Mouse (Mus musculus) 3134 (cell line): ENCODE data around the gene Tfrc.
"Not testable (repeated sequence)": the region's sequence is repeated elsewhere in the genome, so short reads cannot be mapped to it uniquely, and the experiment has no call there.

Source experiments
- DNase-seq: peaks from one replicate; pipeline ENCODE4 v3.0.0-alpha.2; 2011; ENCODE audit warnings: low spot score; ENCODE audit not compliant: insufficient read length; ENCODE audit errors: extremely low read depth

The Tfrc gene

DNA sequence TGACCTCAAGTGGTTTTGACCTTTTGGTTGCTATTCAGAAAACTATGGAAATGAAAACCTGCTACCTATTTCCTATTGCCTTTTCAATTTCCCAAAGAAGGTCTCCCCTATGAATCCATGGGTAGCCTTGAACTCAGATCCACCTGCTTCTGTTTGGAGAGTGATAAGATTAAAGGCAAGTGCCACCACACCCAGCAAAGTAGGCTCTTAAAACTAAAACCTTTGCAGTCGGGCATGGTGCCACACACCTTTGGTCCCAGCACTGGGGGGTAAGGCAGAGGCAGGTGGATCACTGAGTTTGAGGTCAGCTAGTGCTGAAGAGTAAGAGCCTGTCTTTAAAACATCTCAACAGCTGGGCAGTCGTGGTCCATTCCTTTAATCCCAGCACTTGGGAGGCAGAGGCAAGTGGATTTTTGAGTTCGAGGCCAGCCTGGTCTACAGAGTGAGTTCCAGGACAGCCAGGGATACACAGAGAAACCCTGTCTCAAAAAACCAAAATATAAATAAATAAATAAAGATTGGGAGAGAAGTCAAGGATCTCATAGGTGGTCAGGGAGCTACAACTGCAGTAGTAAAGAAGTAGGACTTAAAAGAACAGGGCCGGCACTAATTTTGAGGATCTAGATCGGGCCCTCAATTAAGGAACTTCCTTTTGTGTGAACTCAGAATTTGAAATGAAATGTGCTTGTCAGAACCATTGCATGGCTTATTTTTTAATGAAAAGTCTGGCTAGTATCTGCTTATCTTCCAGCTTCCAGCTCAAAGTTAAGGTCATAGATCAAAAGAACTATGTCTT is 1.9 kb downstream of the Tfrc start:
- no peak for DNase-seq

GRCm38 (mm10) chr16:32612052-32612451 is 3.3 kb downstream of the Tfrc start:
- no peak for DNase-seq

DNA sequence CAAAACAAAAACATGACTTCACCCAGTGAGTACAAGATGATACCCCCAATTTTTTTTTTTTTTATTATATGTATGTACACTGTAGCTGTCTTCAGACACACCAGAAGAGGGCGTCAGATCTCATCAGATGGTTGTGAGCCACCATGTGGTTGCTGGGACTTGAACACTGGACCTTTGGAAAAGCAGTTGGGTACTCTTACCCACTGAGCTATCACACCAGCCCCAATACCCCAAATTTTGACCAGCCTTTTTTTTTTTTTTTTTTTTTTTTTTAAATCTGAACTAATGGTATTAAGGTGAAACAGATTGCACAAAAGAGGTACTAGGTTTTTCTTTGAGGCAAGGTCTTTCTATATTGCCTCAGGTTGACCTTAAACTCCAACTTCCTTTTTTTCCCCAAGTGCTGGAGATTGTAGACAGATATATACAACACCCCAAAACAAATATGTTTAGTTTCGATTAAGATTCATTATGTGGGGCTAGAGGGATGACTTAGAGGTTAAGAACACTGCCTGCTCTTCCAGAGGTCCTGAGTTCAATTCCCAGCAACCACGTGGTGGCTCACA is 4.6 kb downstream of the Tfrc start:
- DNase-seq, result no peak

DNA sequence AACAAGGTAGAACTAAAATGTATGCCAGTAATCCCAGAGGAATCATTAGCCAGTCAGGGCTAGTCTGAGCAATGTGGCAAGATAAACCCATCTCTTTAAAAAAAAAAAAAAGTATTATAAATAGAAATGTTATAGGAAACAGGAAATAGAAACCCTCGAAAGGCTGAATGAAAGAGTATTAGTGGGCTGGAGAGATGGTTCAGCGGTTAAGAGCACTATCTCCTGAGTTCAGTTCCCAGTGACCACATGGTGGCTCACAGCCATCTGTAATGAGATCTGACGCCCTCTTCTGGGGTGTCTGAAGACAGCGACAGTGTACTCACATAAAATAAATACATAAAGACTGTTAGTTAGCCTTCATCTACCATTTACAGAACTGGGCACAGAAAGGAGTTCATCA is 5.3 kb downstream of the Tfrc start:
- no peak for DNase-seq

DNA sequence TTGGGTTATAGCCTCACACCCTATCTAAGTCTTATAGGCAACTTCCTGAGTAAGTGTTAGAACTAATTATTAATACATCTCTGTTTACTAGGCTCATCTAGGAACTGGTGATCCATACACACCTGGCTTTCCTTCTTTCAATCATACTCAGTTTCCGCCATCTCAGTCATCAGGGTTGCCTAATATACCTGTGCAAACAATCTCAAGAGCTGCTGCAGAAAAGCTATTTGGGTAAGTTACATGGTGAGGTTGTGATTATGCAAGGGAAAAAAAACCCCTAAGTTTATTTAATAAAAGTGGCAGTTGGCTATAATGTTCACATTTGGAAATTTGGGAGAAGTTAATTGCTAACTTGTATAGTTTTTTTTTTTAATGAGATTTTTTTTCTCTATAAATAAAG is 10.2 kb downstream of the Tfrc start:
- DNase-seq, result no peak

- no peak for DNase-seq
Observed at GRCm38 (mm10) chr16:32628140-32628539, 19.4 kb downstream of the Tfrc start.

DNA sequence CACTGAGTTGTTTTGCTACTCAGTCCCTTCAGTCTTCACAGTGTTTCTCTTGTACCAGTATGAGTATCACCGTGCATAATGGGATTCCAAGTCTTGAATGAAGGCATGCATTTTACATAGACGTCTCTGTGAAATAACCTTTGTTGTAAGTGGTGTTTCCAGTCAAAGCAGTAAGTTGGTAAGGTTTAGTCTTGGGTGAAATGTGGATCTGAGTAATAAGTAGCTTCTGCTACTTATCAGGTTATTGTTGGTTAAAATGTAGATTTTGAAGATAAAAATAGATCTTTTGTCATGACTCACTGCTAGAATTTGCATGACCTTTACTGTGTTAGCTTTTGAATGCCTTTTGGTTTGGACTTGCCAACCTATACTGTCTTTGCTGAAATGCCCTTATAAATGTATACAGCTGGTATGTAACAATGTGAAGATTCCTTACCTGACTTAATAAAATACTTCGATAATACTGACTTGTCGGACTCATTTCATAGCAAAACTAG is 23.7 kb downstream of the Tfrc start:
- no peak for DNase-seq

DNA sequence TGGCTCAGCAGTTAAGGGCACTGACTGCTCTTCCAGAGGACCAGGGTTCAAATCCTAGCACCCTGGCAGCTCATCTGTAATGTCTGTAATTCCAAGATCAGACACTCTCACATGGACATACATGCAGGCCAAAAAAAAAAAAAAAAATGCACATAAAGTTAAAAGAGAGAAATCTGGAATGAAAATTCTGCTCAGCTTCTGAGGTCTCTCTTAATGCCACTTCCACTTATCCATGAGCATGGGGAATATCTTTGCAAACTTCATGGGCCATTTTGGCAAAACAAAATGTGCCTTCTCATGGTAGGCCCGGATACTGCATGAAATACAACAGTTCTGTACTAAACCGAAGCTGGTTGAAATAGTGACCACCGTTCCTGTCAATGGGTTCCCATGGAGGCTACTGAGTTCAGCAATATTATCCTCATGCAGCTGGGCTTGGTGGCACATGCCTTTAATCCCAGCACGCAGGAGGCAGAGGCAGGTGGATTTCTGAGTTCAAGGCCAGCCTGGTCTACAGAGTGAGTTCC is 24.8 kb downstream of the Tfrc start:
- DNase-seq, result no peak

- no peak for DNase-seq
Observed at GRCm38 (mm10) chr16:32634183-32634582, 25.5 kb downstream of the Tfrc start.

GRCm38 (mm10) chr16:32635314-32635713 is 26.6 kb downstream of the Tfrc start:
- no peak for DNase-seq

- DNase-seq, result no peak
Observed at GRCm38 (mm10) chr16:32636331-32636730, 27.6 kb downstream of the Tfrc start.

DNA sequence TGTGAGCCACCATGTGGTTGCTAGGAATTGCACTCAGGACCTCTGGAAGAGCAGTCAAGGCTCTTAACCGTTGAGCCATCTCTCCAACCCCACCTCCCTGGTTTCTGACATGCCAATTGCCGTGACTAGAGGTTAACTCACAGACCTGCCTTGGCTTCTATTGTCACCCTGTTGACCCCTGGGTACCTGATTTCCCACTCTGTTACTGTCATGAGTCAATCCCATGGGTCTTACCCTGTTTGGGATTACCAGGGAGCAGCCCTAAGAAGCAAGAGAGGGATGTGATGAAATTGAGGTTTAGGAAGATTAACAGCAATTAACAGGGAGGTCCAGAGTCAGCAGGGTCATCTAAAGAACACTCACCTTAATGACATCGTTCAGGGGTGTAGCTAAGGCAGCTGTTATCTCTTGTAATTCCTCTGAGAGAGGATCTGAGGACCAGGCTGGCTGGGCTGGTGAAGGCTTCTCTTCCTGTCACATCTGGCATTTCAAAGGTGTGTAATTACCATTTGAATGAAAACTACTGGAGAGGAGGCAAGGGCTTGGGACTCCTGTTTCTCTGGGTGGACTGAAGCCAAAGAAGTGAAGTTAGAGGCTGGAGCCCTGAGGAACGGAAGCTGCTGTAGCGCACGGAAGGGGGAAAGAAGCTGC is 28.3 kb downstream of the Tfrc start:
- DNase-seq, result no peak

DNA sequence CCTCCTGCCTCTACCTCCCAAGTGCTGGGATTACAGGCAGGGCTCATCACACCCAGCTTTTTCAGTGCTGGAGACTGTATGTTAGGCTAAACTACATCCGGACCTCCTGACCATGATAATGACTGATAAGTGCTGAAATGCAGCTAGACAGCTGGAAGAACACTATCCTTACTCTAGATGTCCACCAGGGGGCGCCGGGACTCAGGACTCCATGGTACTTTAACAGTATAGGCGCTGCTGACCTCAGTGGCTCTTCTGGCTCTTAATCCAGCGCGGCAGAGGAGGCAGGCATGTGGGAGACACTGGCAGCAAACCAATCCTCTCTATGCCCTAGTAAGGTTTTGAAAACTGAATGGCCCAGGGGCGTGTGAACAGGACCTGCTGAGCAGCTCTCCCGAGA is 29.8 kb downstream of the Tfrc start:
- peak; percentile 62 for DNase-seq

GRCm38 (mm10) chr16:32640096-32640495 is 31.4 kb downstream of the Tfrc start:
- DNase-seq, result peak; percentile 70

DNA sequence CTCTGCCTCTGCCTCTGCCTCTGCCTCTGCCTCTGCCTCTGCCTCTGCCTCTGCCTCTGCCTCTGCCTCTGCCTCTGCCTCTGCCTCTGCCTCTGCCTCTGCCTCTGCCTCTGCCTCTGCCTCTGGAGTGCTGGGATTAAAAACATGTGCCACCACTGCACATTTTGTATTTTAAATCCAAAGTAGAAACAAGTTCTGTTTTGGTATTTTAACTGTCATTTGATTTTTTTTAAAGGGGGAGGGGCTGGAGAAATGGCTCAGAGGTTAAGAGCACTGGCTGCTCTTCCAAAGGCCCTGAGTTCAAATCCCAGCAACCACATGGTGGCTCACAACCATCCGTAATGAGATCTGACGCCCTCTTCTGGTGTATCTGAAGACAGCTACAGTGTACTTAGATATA is 32.0 kb downstream of the Tfrc start:
- not testable (repeated sequence) for DNase-seq

- DNase-seq, result no peak
Observed at GRCm38 (mm10) chr16:32641440-32642219, 32.9 kb downstream of the Tfrc start.

DNA sequence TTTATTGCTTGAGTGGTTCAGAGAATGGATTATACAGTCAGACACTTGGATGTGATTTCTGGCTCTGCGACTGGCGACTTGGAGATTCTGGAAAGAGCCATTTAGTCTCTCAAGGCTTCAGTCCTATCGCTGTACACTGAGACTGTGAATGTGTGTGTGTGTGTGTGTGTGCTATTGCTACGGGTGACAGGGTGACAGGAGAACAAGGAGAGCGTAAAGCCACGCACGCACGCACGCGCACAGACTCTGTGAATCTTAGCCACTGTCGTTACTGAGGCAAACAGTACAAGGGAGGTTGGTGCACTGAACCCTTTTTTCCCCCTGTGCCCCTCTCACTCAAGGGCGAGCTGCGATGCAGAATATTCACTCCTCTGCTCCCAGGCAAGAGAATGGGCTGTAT is 33.6 kb downstream of the Tfrc start:
- DNase-seq, result no peak

DNA sequence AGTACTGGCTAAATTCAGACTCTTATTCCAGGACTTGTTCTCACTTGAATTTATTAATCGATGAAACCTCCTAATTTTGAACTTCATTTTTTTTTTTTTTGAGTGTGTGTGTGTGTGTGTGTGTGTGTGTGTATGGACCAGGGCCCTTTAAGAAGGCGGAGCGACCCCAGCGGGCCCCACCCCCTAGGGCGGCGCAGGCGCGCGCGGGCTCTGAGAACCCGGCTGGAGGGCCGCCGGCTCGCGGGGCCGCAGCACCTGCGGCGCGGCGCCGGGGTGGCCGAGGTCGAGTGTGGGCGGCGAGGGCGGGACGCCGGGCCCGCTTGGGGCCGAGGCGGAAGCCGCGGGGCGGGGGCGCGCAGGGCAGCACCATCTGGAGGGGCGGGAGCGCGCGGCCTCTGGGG is 34.9 kb downstream of the Tfrc start, which contains the start of gene Tnk2:
Tnk2 (plus strand) TSS at position 214 of the 401 bp plus-strand sequence.
- DNase-seq, result peak; percentile 93

- DNase-seq, result peak; percentile 66
Observed at GRCm38 (mm10) chr16:32644069-32644800, 35.5 kb downstream of the Tfrc start.

DNA sequence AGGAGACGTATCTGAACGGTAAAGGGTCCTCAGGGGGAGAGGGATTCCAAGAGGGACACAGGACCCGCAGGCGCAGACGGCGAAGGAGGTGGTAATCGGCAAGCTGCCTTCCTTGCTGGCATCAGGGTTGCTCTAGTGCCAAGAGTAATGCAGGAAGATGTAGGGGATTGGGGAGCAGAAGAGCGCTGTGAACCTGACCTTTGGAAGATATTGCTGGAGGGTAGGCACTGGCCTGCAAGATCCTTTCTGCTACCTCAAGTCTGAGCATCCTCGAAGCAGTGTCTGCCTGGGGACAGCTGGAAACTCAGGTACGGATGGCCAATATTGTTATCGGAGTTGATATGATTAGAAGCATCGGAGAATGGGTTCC is 36.1 kb downstream of the Tfrc start:
- DNase-seq, result no peak
